Mouse (Mus musculus): Measurements from ENCODE around the gene Shf. TPM values are rescaled to one million over a fixed set of nuclear protein-coding genes. Genes with fewer than 3 reads are reported as not detected.

The Shf gene
- total and polyA plus RNA-seq, 3 experiments: 1.2 to 2.7 (median 2.0) TPM

DNA sequence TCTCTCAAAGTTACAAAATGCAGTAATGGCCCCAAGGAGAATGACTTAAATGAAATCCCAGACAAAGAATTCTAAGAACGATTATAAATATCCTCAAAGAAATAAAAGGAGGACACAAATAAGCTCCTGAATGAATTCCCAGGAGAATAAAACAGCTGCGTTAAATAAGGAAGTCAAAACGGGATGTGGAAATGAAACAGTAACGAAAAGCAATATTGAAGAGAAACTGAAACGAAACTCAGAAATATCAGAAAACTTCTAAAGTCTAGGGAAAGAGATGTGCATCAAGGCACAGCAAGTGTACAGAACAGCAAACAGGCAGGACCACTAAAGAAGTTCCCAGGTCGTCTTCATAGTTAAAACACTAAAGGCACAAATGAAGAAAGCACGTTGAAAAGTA is 40.0 kb upstream of the Shf start (continued):
- peak; percentile 50; the same call in 1 of the 2 replicates for TF ChIP-seq CHD2 (IDR thresholded peaks at IDR 0.05; ENCODE audit: low read length)

DNA sequence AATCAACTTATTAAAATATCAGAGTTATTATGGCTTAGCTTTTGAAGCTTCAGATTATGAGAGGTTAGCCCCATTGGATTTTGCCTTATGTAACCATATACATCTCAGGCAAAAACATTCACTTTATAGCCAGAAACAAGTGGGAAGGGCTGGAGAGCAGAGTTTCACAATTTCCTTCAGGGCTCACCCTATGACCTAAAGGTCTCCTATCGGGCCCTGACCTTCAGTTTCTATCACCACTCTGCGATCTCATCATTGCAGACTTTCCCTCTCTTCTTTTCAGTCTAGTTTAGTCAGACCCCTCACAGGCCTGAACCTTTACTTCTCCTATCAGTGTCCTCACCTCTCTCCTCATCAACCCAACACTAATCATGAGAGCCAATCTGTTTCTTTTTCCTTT is 38.6 kb upstream of the Shf start:
- Histone ChIP-seq H3K27ac (ENCODE audit: insufficient read depth, low read depth) (no peak overlapping the region), H3K9me3 (replicated peaks; ENCODE audit: low read length) (no peaks in the 10 kb centered on the region)

DNA sequence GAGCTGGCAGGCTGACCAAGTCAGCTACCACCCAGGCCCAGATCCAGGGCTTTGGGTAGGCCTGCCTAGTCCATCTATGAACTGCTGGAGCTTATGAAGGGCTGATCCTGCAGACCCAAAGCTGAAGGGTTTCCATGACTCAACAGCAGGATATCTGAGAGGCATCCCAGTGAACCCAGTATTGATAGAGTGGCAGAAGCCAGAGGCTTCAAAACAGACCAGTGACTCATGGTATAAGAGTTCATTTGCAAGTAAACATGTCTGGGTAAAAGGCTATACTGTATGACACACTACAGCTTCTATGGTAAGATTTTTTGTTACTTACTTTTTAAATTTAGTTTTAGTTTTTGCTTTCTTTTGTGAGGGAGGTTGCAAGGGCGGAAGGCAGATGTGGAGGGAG is 27.2 kb upstream of the Shf start:
- H3K27ac ChIP-seq (ENCODE audit: insufficient read depth, low read depth): no peak overlapping the region
- H3K4me3 ChIP-seq (replicated peaks in 1 of 3; ENCODE audit: low read depth in 2 of 3, low read length in 2 of 3, poor library complexity in 1 of 3): no peak overlapping the region
- H3K4me2 ChIP-seq (ENCODE audit: insufficient read depth, low read depth, poor library complexity, severe bottlenecking): no peak overlapping the region
- H3K9me3 ChIP-seq (replicated peaks; ENCODE audit: low read length): no peaks in the 10 kb centered on the region
- no peaks in the 10 kb centered on the region for H3K36me3 ChIP-seq (replicated peaks in 1 of 2; ENCODE audit: control insufficient read depth in 1 of 2, insufficient read depth in 1 of 2, low read length in 1 of 2)
- no peak overlapping the region for H3K9ac ChIP-seq (ENCODE audit: insufficient read depth, low read depth)
- H3K27me3 ChIP-seq (replicated peaks): no peaks in the 10 kb centered on the region
- in situ Hi-C loops (cut with MboI; ENCODE audit: low pct_ligation_motif_present, low pct_unique_long_range_greater_than_20kb, low sequenced_read_pairs) (loop anchor here (25.0 kb wide), 1 partner anchor 216 kb away; the partner anchor contains the start of gene Gatm), dilution Hi-C loops (cut with MboI; ENCODE audit: extremely low pct_ligation_motif_present, extremely low pct_unique_long_range_greater_than_20kb, low sequenced_read_pairs) (no loop called here)
- no peak for TF ChIP-seq E2F4 (IDR thresholded peaks at IDR 0.05; ENCODE audit: insufficient replicate concordance, low read depth, low read length)
- TF ChIP-seq MAZ (IDR thresholded peaks at IDR 0.05; ENCODE audit: low read depth, low read length): no peak
- no peak for TF ChIP-seq MYC (IDR thresholded peaks at IDR 0.05; ENCODE audit: low read depth, low read length)
- no peak for TF ChIP-seq MXI1 (IDR thresholded peaks at IDR 0.05; ENCODE audit: low read depth, low read length)
- TF ChIP-seq POLR2AphosphoS2 (IDR thresholded peaks at IDR 0.05; ENCODE audit: low read depth, low read length): no peak
- TF ChIP-seq MAX (IDR thresholded peaks at IDR 0.05; ENCODE audit: low read length): no peak
- no peak for TF ChIP-seq SIN3A (IDR thresholded peaks at IDR 0.05; ENCODE audit: low read length)
- TF ChIP-seq POLR2A (IDR thresholded peaks at IDR 0.05; ENCODE audit: low read depth, low read length): no peak
- no peak for TF ChIP-seq JUN (IDR thresholded peaks at IDR 0.05; ENCODE audit: insufficient read depth, low read depth, low read length)
- H3K4me1 ChIP-seq (ENCODE audit: control insufficient read depth in 1 of 2, insufficient read depth in 2 of 2): peaks cover 3 to 7% of the 10 kb centered on the region in 2 experiments; a peak in 2 of 4 replicates
- no peak for DNase-seq (ENCODE audit: extremely low read depth)
- no peaks in the 10 kb centered on the region for H3K79me2 ChIP-seq (replicated peaks; ENCODE audit: control insufficient read depth, extremely low read depth, insufficient read depth, poor library complexity, severe bottlenecking)

More for the DNA sequence above, 38.6 kb upstream of the Shf start:
- dilution Hi-C loops (cut with MboI; ENCODE audit: extremely low pct_ligation_motif_present, extremely low pct_unique_long_range_greater_than_20kb, low sequenced_read_pairs): no loop called here
- Histone ChIP-seq H3K4me3 (replicated peaks in 1 of 3; ENCODE audit: low read depth in 2 of 3, low read length in 2 of 3, poor library complexity in 1 of 3) (no peak overlapping the region), H3K36me3 (replicated peaks in 1 of 2; ENCODE audit: control insufficient read depth in 1 of 2, insufficient read depth in 1 of 2, low read length in 1 of 2) (no peaks in the 10 kb centered on the region), H3K27me3 (replicated peaks) (no peaks in the 10 kb centered on the region), H3K4me2 (ENCODE audit: insufficient read depth, low read depth, poor library complexity, severe bottlenecking) (peak overlapping the region; percentile 13; the same call in 1 of the 2 replicates), H3K4me1 (ENCODE audit: control insufficient read depth in 1 of 2, insufficient read depth in 2 of 2) (peaks cover 0 to 15% of the 10 kb centered on the region in 2 experiments; a peak in 1 of 4 replicates), H3K79me2 (replicated peaks; ENCODE audit: control insufficient read depth, extremely low read depth, insufficient read depth, poor library complexity, severe bottlenecking) (no peaks in the 10 kb centered on the region), H3K9ac (ENCODE audit: insufficient read depth, low read depth) (no peak overlapping the region)
- DNase-seq (ENCODE audit: extremely low read depth): no peak
- TF ChIP-seq KAT2A (IDR thresholded peaks at IDR 0.05; ENCODE audit: insufficient replicate concordance, low read length) (no peak), IRF4 (IDR thresholded peaks at IDR 0.05; ENCODE audit: low read depth, low read length) (no peak), NELFE (IDR thresholded peaks at IDR 0.05; ENCODE audit: low read depth, low read length) (no peak), NRF1 (IDR thresholded peaks at IDR 0.05; ENCODE audit: low read depth, low read length) (no peak), SMC3 (IDR thresholded peaks at IDR 0.05; ENCODE audit: low read depth, low read length) (no peak), MAFK (IDR thresholded peaks at IDR 0.05; ENCODE audit: insufficient replicate concordance, low read length) (no peak), UBTF (IDR thresholded peaks at IDR 0.05; ENCODE audit: low read depth, low read length) (no peak), TBP (conservative IDR thresholded peaks at IDR 0.05; ENCODE audit: low read depth, low read length) (no peak), RCOR1 (conservative IDR thresholded peaks at IDR 0.05; ENCODE audit: low read depth, low read length) (no peak), E2F4 (IDR thresholded peaks at IDR 0.05; ENCODE audit: insufficient replicate concordance, low read depth, low read length) (no peak), PAX5 (IDR thresholded peaks at IDR 0.05; ENCODE audit: low read length) (no peak), CHD1 (IDR thresholded peaks at IDR 0.05; ENCODE audit: low read depth, low read length) (no peak), SIN3A (IDR thresholded peaks at IDR 0.05; ENCODE audit: low read length) (no peak), GABPA (IDR thresholded peaks at IDR 0.05; ENCODE audit: insufficient replicate concordance, low read depth, low read length) (no peak)
- in situ Hi-C loops (cut with MboI; ENCODE audit: low pct_ligation_motif_present, low pct_unique_long_range_greater_than_20kb, low sequenced_read_pairs): no loop called here

All from CH12.LX (cell line).